Mouse (Mus musculus) testis, adult 2 months (tissue): ENCODE results near the gene Hdac9. TPM values are rescaled to one million over a fixed set of nuclear protein-coding genes. Genes with fewer than 3 reads are reported as not detected.
"Not testable (repeated sequence)": the region's sequence is repeated elsewhere in the genome, so short reads cannot be mapped to it uniquely, and the experiment has no call there.

Experiments
- H3K27ac ChIP-seq: fragments of 200-500 bp; 2 replicates; pipeline ENCODE4 v1.5.1; 2012; ENCODE audit warnings: low read depth, low read length; ENCODE audit not compliant: control insufficient read depth, insufficient read depth
- H3K27me3 ChIP-seq: fragments of 200-500 bp; 2 replicates; pipeline ENCODE4 v1.6.1; 2012; ENCODE audit warnings: mild to moderate bottlenecking, low read length, moderate library complexity; ENCODE audit not compliant: control insufficient read depth, insufficient read depth
- H3K36me3 ChIP-seq: fragments of 200-500 bp; 2 replicates; pipeline ENCODE4 v1.6.1; 2012; ENCODE audit warnings: mild to moderate bottlenecking, low read length; ENCODE audit not compliant: control insufficient read depth, insufficient read depth
- H3K4me1 ChIP-seq: fragments of 200-500 bp; 2 replicates; pipeline ENCODE4 v1.6.1; 2012; ENCODE audit warnings: low read length; ENCODE audit not compliant: control insufficient read depth, insufficient read depth
- H3K4me3 ChIP-seq: fragments of 200-500 bp; 2 replicates; pipeline ENCODE4 v1.5.1; 2012; ENCODE audit warnings: low read depth, mild to moderate bottlenecking, low read length, moderate library complexity, mixed read lengths; ENCODE audit not compliant: control insufficient read depth
- CTCF ChIP-seq: fragments of 200-500 bp; IDR thresholded peaks from 2 replicates; pipeline ENCODE4 v1.5.1; 2012; ENCODE audit warnings: low read depth, mild to moderate bottlenecking, inconsistent platforms, low read length, moderate library complexity; ENCODE audit not compliant: control insufficient read depth, insufficient read depth, insufficient replicate concordance
- POLR2A ChIP-seq: fragments of 200-500 bp; IDR thresholded peaks from 2 replicates; pipeline ENCODE4 v1.6.1; 2012; ENCODE audit warnings: low read depth, mild to moderate bottlenecking, inconsistent platforms, low read length, moderate library complexity; ENCODE audit not compliant: control insufficient read depth
- polyA plus RNA-seq: library from polyadenylated mRNA; depleted of rRNA; stranded (reverse); fragments of >200 nt; gene quantifications from 2 replicates; pipeline ENCODE4 v1.2.3, GENCODE M21; 2012

Hdac9 gene
- polyA plus RNA-seq, 1 experiment: 2.9 TPM

DNA sequence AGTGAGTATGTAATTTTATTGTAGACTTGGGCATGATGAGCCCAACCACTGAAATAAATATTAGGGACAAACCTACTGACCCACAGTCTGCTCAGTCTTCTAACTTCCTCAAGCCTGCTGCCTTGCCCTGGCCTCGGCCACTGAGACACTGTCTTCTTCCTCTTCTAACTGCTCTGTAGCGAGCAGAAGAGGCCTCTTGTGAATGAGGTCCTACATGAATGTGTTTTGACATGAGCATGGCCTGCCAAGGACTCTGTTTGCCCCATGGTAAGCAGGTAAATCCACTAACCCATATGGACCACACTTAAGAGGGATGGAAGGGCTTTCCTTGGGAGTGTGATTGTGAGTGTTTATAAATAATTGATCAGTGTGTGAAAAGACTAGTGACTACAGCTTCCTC lies 430.9 kb downstream of the Hdac9 start:
- TF ChIP-seq POLR2A (no peak), CTCF (no peak)
- no peaks in the 10 kb centered on the region for H3K27me3 ChIP-seq

DNA sequence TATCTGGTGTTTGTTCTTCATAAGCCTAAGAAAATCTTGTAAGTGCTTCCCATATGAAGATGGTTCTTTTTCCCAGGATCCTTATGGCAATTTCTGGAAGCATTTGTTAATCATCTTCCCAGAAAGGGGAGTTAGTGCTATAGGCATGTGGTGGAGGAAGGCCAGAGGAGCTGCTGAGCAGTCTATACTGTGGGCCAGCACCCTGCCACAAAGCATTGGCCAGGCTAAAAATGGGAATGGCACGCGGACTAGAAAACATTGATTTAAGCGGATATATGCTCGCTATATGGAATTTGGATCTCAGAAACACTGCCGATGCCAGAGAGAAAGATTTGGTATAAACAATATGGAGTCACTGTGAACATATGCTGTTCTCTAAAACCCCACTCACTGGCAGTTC lies 435.2 kb downstream of the Hdac9 start:
- Histone ChIP-seq H3K27ac (no peak overlapping the region), H3K4me1 (no peaks in the 10 kb centered on the region), H3K4me3 (no peak overlapping the region), H3K27me3 (no peaks in the 10 kb centered on the region), H3K36me3 (no peaks in the 10 kb centered on the region)
- TF ChIP-seq POLR2A (no peak), CTCF (no peak)

More for the DNA sequence above, 430.9 kb downstream of the Hdac9 start:
- Histone ChIP-seq H3K4me1 (no peaks in the 10 kb centered on the region), H3K4me3 (no peak overlapping the region), H3K36me3 (no peaks in the 10 kb centered on the region), H3K27ac (no peak overlapping the region)

GRCm38 (mm10) chr12:34472949-34473651 lies 443.8 kb downstream of the Hdac9 start:
- TF ChIP-seq POLR2A (no peak), CTCF (no peak)
- no peak overlapping the region for H3K4me3 ChIP-seq
- no peak overlapping the region for H3K27ac ChIP-seq
- no peaks in the 10 kb centered on the region for H3K27me3 ChIP-seq
- H3K4me1 ChIP-seq: no peaks in the 10 kb centered on the region
- H3K36me3 ChIP-seq: no peaks in the 10 kb centered on the region

DNA sequence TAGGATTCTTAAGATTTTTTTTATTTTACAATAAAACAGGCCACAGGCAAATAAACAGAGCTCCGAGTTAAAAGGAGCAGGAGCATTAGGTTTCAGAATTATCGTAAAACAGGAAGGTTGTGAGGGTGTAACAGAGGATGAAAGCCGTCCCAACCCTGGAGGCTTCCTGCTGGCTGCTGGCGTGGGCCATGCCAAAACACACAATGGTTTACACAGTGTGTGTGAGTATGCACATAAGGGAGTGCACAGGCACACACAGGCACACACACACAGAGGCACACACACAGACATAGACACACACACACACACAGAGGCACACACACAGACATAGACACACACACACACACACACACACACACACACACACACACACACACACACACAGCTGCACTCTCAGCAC lies 444.4 kb downstream of the Hdac9 start:
- H3K27ac ChIP-seq: no peak overlapping the region
- H3K4me3 ChIP-seq: no peak overlapping the region
- no peaks in the 10 kb centered on the region for H3K4me1 ChIP-seq
- TF ChIP-seq CTCF (no peak), POLR2A (no peak)
- no peaks in the 10 kb centered on the region for H3K27me3 ChIP-seq
- H3K36me3 ChIP-seq: no peaks in the 10 kb centered on the region

DNA sequence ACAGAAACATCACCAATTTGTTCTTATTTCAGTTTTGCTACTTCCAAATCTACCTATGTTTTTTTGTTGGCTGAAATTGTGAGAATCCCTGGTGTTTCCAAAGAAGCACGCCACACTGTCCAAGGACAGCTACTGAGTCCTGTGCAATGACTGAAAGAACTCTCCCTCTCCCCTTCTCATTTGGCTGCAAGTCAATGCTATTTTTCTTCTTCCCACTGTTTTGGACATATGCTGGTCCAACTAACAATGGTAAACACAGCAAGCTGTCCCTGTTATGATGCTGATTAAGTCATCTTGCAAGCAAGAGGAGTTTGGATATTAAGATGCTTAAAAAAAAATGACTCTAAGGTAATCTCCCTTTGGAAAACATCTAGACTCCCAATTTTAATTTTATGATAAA lies 455.2 kb downstream of the Hdac9 start:
- Histone ChIP-seq H3K4me3 (no peak overlapping the region), H3K36me3 (no peaks in the 10 kb centered on the region), H3K4me1 (no peaks in the 10 kb centered on the region), H3K27me3 (no peaks in the 10 kb centered on the region), H3K27ac (no peak overlapping the region)
- TF ChIP-seq CTCF (no peak), POLR2A (no peak)

DNA sequence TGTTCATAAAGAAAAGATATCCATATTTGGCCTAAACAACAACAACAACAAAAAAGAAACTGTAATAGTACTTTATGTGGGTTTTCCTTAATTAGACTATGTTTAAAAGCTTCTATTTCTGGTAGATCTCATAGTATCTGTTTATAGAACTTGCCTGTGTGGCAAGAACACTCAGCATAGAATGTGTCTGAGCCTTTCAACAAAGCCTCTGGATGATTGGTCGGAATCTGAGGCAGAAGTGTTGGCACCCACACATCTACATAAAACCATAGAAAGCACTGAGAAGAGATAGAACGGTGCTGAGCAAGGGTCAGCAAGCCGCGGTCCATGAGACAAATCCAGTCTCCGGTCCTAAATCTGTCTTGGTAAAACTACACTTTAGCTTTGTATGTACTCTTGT lies 464.3 kb downstream of the Hdac9 start:
- TF ChIP-seq CTCF (no peak), POLR2A (no peak)
- Histone ChIP-seq H3K27me3 (no peaks in the 10 kb centered on the region), H3K4me3 (no peak overlapping the region), H3K27ac (no peak overlapping the region), H3K36me3 (no peaks in the 10 kb centered on the region), H3K4me1 (no peaks in the 10 kb centered on the region)

GRCm38 (mm10) chr12:34451198-34451597 lies 465.7 kb downstream of the Hdac9 start:
- Histone ChIP-seq H3K27ac (no peak overlapping the region), H3K36me3 (no peaks in the 10 kb centered on the region), H3K4me1 (no peaks in the 10 kb centered on the region), H3K27me3 (no peaks in the 10 kb centered on the region), H3K4me3 (no peak overlapping the region)
- TF ChIP-seq CTCF (no peak), POLR2A (no peak)

- not testable (repeated sequence) for H3K27me3 ChIP-seq, H3K27ac ChIP-seq, H3K36me3 ChIP-seq, H3K4me3 ChIP-seq, H3K4me1 ChIP-seq
These were observed 472.2 kb downstream of the Hdac9 start for GRCm38 (mm10) chr12:34444724-34445123.
